Mouse (Mus musculus) ovary, postnatal 14 days (tissue): ENCODE measurements around the gene Map2k1.

Experiments used
- DNase-seq: peaks from one replicate; pipeline ENCODE4 v3.0.0; 2022; ENCODE audit warnings: low spot score

Gene Map2k1

GRCm38 (mm10) chr9:64139879-64140278 lies 113.6 kb downstream of the Map2k1 start:
- DNase-seq: no peak

GRCm38 (mm10) chr9:64138896-64139295 lies 114.5 kb downstream of the Map2k1 start:
- DNase-seq: peak; percentile 39
